Mouse (Mus musculus) CH12F3 (cell line): ENCODE data around the gene Mast4.
"Not testable (repeated sequence)": the region's sequence is repeated elsewhere in the genome, so short reads cannot be mapped to it uniquely, and the experiment has no call there.

Experiments used
- in situ Hi-C: fragments of 300-500 bp; cut with MboI; formaldehyde crosslinking; loops from 2 replicates; pipeline ENCODE4 v1.14.3; 2020; ENCODE audit warnings: low sequenced_read_pairs

The Mast4 gene

GRCm38 (mm10) chr13:103334392-103334686 is at the start of gene Mast4:
Gene Mast4 (minus strand): TSS chr13:103334497.
- in situ Hi-C loops = no loop called here

DNA sequence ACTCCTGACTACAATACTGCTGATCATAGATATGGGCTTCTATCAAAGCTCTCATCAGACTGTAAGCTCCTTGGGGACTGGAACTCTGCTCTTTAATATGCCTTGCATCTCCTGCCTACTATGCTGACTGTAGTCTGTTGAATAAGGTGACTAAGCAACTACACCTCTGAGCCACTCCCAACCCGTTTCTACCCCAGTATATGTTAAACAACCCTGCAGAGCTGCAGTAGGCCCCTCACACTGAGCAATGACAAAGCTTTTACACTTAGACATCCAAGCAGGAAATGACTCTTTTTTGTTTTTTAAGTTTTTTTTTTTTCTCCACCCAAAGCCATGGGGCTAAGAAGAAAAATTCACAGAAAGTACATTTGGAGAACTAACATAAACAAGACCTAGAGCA is 40.2 kb upstream of the Mast4 start:
- in situ Hi-C loops = no loop called here

GRCm38 (mm10) chr13:103369194-103369593 is 34.9 kb upstream of the Mast4 start:
- in situ Hi-C loops = no loop called here

DNA sequence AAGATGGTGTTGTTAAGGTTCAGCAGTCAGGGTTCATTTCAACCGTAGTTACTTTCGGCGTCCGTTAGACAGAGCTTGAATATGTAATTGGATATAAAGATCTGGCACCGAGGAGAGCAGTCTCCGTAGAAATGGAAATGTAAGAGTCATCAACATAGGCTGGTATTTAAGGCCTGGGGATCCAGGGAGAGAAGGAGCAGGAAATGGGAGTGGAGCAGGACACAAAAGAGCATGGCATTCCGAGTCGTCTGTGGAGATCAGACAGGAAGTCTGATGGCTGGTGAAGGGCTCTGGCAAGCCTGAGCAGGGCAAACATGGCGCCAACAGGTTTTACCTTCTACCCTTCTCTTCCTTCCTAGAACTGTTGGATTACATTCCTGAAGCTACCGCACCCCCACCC is 28.9 kb upstream of the Mast4 start:
- in situ Hi-C loops = no loop called here

- in situ Hi-C loops = not testable (repeated sequence)
Measured at GRCm38 (mm10) chr13:103357415-103357814, 23.1 kb upstream of the Mast4 start.

DNA sequence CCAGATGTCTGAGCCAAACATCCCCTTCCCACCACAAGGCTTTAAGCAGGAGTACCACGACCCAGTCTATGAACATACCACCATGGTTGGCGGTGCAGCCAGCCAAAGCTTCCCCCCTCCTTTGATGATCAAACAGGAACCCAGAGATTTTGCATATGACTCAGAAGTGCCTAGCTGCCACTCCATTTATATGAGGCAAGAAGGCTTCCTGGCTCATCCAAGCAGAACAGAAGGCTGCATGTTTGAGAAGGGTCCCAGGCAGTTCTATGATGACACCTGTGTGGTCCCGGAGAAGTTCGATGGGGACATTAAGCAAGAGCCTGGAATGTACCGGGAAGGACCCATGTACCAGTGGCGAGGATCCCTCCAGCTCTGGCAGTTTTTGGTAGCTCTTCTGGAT is 22.6 kb upstream of the Mast4 start:
- in situ Hi-C loops = not testable (repeated sequence)

DNA sequence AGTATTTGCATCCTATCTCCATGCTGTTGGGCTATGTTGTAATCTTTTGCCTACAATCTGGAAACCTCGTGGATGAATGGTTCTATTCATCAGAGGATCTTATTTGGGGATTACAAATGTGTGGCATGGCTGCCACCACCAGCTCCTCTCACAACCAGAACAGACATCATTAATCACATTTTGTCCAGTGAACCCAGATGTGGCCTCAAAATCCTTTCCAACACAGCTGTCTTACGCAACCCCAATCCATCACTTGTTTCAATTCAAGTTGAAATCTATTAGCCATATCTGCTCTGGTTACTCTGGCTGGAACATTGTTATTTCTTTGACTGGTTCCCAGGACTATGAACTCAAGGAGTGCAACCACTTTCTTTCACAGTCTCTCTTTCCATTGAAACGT is 20.4 kb upstream of the Mast4 start:
- in situ Hi-C loops = no loop called here

DNA sequence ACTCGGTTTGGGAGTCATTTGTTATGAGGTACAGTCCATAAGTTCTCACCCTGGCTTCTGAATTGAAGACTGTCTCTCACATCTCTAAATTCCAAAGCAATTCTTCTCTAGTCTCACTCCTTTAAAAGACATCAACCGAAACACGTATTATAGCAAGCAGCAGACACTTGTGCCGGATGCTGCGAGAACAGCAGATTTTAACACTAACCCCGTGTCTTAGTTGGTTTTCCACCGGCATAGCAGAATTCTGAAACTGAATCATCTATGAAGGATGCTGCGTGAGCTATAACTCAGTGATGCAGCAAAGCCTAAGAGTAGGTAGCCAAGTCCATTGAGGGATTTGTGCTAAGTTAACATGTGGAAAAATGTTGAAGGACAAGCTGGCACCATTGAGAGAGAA is 10.5 kb upstream of the Mast4 start:
- in situ Hi-C loops = no loop called here

DNA sequence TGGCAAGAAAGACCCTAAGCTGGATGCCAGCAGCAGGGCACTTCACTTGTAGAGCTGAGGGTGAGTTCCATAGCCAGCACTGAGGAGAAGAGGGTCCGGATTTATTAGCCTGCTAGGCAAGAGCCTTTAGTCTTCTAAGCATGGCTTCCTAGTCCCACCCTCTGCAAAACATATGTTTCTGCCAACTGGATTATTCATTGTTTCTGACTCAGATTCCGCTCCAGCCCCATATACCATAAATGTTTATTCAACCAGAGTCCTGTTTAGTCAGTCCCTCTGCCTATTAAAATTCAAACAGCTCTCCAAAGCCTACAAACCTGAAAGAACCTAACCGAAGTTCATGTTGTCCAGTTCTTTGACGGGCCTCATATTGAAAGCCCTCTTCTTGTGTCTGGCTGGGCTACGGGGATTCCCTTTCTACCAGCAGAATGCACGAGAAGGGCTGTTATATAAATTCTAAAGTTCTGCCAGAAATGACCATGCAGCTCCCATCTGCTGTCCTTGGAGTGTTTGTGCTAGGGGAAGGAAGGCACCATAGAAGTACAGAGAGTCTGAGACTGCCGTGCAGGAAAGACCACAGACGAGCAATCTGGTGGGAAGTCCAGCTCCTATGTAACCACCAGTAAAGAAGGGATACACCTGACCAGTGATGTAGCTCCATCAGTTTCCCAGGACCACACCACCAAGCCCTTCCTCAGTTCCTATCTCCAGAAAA is 9.9 kb upstream of the Mast4 start:
- in situ Hi-C loops = no loop called here

DNA sequence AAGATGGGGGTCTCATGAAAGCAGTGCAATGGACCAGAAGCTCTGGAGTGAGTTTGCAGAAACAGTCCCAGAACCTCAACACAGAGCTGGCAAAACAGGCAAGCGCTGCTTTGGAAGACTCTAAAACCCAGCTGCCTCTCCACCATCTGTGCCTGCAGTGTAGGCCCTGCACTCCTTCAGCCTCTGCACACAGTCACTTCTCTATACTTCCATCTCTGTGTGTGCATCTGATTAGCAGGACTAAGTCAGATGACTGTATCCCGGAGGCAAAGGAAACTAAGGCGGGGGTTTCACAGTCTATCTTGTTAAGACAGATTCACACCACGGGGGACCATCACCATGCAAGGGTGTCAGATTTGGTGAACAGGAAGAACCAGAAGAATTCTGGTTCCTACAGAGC is 6.7 kb upstream of the Mast4 start:
- in situ Hi-C loops = no loop called here

GRCm38 (mm10) chr13:103338616-103339015 is 4.3 kb upstream of the Mast4 start:
- in situ Hi-C loops = no loop called here

GRCm38 (mm10) chr13:103336237-103336636 is 1.9 kb upstream of the Mast4 start:
- in situ Hi-C loops = no loop called here

DNA sequence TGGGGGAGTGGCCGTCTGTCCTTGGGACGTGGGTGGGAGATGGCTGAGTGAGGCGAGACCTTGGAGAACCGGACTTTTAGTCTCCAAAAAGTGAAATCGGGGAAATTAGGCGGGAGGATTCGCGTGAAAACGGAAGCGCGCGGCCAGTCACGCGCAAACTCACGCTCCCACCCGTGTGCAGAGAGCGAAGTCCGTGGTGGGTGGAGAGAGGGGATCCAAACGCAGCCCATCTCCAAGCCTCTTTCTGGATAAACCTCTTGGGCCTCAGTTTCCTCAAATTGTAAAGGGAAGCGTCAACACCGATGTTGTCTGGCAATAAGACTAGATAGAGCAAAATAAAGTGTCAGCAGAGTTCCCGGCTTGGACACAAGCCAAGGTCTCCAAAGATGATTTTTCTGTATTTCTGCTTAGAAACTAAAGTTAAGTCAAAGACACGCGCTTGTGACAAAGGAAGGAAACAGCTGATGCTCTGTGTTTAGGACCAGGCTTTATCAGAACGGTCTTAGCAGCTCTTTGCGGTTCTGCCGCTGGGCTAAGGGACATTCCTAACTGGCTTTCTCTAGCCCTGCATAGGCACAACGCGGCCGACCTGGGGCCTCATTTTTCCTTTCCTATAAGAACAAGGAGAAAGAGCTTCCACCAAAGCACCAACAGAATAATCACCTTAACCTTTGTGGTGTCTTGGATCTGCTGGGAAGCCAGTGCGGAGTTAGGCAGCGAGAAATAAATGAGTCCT is 594 bp upstream of the Mast4 start:
- in situ Hi-C loops = no loop called here

GRCm38 (mm10) chr13:103333601-103334391 is 501 bp downstream of the Mast4 start:
- in situ Hi-C loops = no loop called here

DNA sequence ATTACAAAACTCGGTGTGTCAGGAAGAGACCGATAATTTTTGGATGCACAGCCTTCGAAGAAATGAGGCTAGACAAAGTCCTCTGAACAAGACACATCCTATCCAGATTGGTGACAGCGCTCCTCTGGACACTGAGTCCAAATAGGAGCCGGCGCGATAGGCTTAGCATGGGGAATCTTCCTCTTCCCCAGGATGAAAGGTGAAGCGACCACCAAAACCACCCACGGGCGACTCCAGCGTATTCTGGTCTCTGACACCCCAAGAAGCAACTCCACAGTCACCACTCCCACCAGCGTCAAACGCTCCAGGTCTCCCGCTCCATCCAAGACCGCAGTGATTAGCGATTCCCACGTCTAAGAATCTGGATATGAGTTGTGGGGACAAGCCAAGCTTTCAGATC is 1.1 kb downstream of the Mast4 start:
- in situ Hi-C loops = no loop called here

GRCm38 (mm10) chr13:103332731-103333130 is 1.6 kb downstream of the Mast4 start:
- in situ Hi-C loops = no loop called here

GRCm38 (mm10) chr13:103331096-103331495 is 3.2 kb downstream of the Mast4 start:
- in situ Hi-C loops = no loop called here

- in situ Hi-C loops = no loop called here
Measured at GRCm38 (mm10) chr13:103328299-103328698, 6.0 kb downstream of the Mast4 start.

- in situ Hi-C loops = no loop called here
Measured at GRCm38 (mm10) chr13:103327843-103328242, 6.5 kb downstream of the Mast4 start.

DNA sequence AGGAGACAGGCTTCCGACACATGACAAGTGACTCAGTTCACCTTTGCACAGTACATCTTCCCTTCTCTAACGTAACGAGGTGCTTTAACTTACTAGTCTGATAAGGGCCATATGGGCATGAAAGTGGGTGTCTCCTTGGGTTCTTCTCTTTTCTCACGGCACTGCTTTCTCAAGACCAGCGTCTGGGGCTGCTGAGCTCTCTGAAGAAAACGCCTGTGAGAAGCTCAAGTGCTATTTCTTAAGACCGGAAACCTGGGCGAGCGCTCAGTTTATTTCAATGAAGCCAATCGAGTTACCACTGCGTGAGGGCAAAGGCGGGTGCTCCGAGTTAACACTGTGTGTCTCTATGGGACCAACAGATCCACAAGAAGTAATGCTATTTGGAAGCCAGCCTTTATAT is 8.1 kb downstream of the Mast4 start:
- in situ Hi-C loops = no loop called here

- in situ Hi-C loops = no loop called here
Measured at GRCm38 (mm10) chr13:103319881-103320280, 14.4 kb downstream of the Mast4 start.

DNA sequence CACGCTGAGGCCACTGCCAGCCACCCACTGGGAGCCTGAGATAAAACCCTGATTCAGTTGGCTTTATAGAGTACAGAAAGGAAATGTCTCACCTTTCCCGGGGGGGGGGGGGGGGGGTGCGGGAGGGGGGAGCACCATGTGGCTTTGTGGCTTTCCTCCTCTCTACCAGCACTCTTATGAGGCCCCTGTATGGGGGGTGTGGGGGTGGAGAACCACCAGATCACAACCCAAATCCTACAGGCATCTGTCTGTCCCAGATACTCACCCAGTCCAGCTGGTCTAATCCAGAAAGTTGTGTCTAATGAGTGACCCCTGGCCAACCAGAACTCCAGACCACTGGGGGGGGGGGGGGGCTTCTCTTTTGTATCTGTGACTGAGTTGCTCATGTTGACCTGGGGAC is 15.0 kb downstream of the Mast4 start:
- in situ Hi-C loops = no loop called here
